Mouse (Mus musculus) cortical plate, adult 2 months (tissue): ENCODE measurements at regions not wholly inside any gene's neighbourhood (a gene's known extent, or its start where the extent isn't known, plus 50 kb on each side); places are given as distances from the start of the nearest gene placed in this dataset.

Experiments
- CTCF ChIP-seq: fragments of 200-500 bp; IDR thresholded peaks from 2 replicates; pipeline ENCODE4 v1.5.1; 2011; ENCODE audit warnings: mild to moderate bottlenecking, control low read depth, low read length; ENCODE audit not compliant: insufficient read depth; ENCODE audit errors: extremely low read depth
- POLR2A ChIP-seq: fragments of 200-500 bp; IDR thresholded peaks from 2 replicates; pipeline ENCODE4 v1.6.1; 2011; ENCODE audit warnings: mild to moderate bottlenecking, low read length, control low read depth; ENCODE audit not compliant: insufficient read depth; ENCODE audit errors: extremely low read depth

- TF ChIP-seq CTCF (0 out of 2 replicates have a peak, but pooled peaks have one; percentile 4), POLR2A (no peak)
Measured at GRCm38 (mm10) chr8:90063291-90063690, 284.9 kb downstream of the Tox3 start.
